Mouse (Mus musculus) lung, embryonic 16.5 days (tissue): ENCODE data around the gene Krt28. TPM values are rescaled to one million over a fixed set of nuclear protein-coding genes. Genes with fewer than 3 reads are reported as not detected.

Experiments
- ATAC-seq: fragments of 200-750 bp; cut with Nextera tagmentation; 2 replicates; pipeline ENCODE4 v1.8.0; 2017; ENCODE audit warnings: low read depth, mild to moderate bottlenecking, moderate library complexity
- H3K27ac ChIP-seq: fragments of 300-500 bp; sonication (generic); 2 replicates; pipeline ENCODE4 v1.5.1; 2014; ENCODE audit warnings: mild to moderate bottlenecking, control low read depth, low read length
- H3K27me3 ChIP-seq: fragments of 300-500 bp; sonication (generic); 2 replicates; pipeline ENCODE4 v1.6.1; 2014; ENCODE audit warnings: low read depth, low read length, mixed read lengths; ENCODE audit not compliant: control insufficient read depth, insufficient read depth
- H3K36me3 ChIP-seq: fragments of 300-500 bp; sonication (generic); 2 replicates; pipeline ENCODE4 v1.6.1; 2014; ENCODE audit warnings: low read length; ENCODE audit not compliant: control insufficient read depth, insufficient read depth
- H3K4me1 ChIP-seq: fragments of 300-500 bp; sonication (generic); replicated peaks from 2 replicates; pipeline ENCODE4 v1.6.1; 2014; ENCODE audit warnings: low read length, mixed read lengths; ENCODE audit not compliant: control insufficient read depth, insufficient read depth
- H3K4me2 ChIP-seq: fragments of 300-500 bp; sonication (generic); 2 replicates; pipeline ENCODE4 v1.6.1; 2014; ENCODE audit warnings: low read depth, low read length, control low read depth
- H3K4me3 ChIP-seq: fragments of 300-500 bp; sonication (generic); 2 replicates; pipeline ENCODE4 v1.5.1; 2014; ENCODE audit warnings: mild to moderate bottlenecking, low read length, control low read depth
- H3K9ac ChIP-seq: fragments of 300-500 bp; sonication (generic); 2 replicates; pipeline ENCODE4 v1.6.1; 2014; ENCODE audit warnings: low read length, control low read depth
- H3K9me3 ChIP-seq: fragments of 300-500 bp; sonication (generic); 2 replicates; pipeline ENCODE4 v1.6.1; 2016; ENCODE audit warnings: low read length; ENCODE audit not compliant: control insufficient read depth
- WGBS: fragments of 180-500 bp; shearing (Covaris S2); extraction: QIAGEN DNeasy Blood & Tissue Kit; methylation state at CpG from one replicate; pipeline ENCODE4 v1.1.7; 2014; 5-methylcytosine and 5-hydroxymethylcytosine counted together
- polyA plus RNA-seq: library from polyadenylated mRNA; unstranded; fragments of >200 nt; fragmentation: Nextera tagmentation; extraction: Ambion mirVana; gene quantifications from 2 replicates; pipeline ENCODE4 v1.2.1, GENCODE M21; 2015

Gene Krt28
- polyA plus RNA-seq, result 0.13 and 0.21 TPM in 2 replicates

DNA sequence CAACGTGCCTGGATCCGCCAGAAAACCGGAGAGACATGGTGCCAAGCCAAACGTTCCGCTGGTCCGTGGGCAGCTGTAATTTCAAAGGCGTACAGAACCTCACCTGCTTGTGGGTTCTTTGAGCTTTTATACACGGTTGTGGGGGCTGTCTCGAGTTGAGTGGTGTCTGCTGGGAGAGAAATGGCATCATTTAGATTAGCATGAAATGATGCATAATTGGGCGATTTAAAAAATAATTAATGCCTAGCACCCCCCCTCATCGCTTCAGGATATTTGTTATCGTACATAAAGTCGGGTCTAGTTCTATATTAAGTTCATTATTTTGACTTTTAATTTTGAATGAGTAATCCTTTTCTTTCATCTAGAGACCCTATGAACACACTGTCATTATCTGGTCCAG, at the start of gene Krt28:
Krt28 (minus strand) TSS at position 101 of the 400 bp plus-strand sequence.
- no peak within 1 kb of the TSS for H3K4me2 ChIP-seq
- no peak within 1 kb of the TSS for H3K4me3 ChIP-seq
- no peaks in the 10 kb centered on the region for H3K36me3 ChIP-seq
- H3K9me3 ChIP-seq, result no peaks in the 10 kb centered on the region
- H3K27me3 ChIP-seq, result peaks cover 3% of the 10 kb centered on the region; the same call in 1 of the 2 replicates
- WGBS, result 79% methylated on average over 13 of the region's 13 CpGs
- no peak within 1 kb of the TSS for H3K9ac ChIP-seq
- no peak for ATAC-seq
- H3K27ac ChIP-seq, result no peak within 1 kb of the TSS
- no peaks in the 10 kb centered on the region for H3K4me1 ChIP-seq

DNA sequence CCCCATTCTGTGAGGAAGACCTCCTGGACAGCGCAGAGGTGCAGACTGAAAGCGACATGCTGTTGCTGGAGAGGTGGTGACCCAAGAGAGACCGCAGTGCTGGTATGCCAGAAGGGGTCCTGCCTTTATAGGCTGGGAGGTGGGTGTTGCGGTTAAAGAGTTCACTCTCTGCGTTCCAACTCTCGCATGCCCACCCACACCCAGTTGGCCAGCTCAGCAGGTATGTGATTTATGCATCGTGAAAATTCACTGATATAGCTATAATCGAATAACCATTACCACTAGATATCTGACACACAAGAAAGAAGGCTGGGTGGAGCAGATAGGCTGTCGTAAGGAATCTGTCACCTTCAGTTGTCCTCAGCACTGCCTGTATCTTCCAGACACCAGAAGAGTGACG, 47.5 kb upstream of the Krt28 start, which contains the start of gene Krt12:
Krt12 (minus strand) TSS at position 101 of the 400 bp plus-strand sequence.
- Histone ChIP-seq H3K27me3 (no peaks in the 10 kb centered on the region), H3K9ac (no peak within 1 kb of the TSS), H3K4me1 (no peaks in the 10 kb centered on the region), H3K4me2 (no peak within 1 kb of the TSS), H3K36me3 (no peaks in the 10 kb centered on the region), H3K4me3 (no peak within 1 kb of the TSS), H3K27ac (no peak within 1 kb of the TSS), H3K9me3 (no peaks in the 10 kb centered on the region)
- 72% methylated on average over 10 of the region's 10 CpGs for WGBS
- ATAC-seq, result no peak

DNA sequence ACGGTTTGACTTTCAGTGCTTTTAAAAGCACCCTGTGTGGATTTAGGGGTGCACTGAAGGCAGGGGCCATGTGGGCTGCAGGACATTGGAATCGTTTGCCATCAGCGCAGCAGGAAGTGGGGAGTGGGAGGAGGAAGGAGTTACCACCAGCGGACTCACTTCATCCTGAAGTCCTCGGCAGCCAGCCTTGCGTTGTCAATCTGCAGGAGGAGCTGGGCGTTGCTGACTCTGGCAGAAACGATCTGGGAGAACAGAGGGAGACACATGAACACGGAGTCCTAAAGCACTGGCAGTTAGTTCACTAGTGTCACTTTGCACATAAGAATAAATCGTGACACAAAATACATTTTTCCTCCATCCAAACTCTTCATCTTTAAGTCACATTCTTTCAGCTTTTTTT, 45.9 kb upstream of the Krt28 start:
- Histone ChIP-seq H3K4me1 (no peaks in the 10 kb centered on the region), H3K36me3 (no peaks in the 10 kb centered on the region), H3K4me2 (no peak overlapping the region), H3K27ac (no peak overlapping the region), H3K27me3 (no peaks in the 10 kb centered on the region), H3K9ac (no peak overlapping the region), H3K4me3 (no peak overlapping the region), H3K9me3 (no peaks in the 10 kb centered on the region)
- 27% methylated on average over 10 of the region's 10 CpGs for WGBS
- ATAC-seq, result no peak

DNA sequence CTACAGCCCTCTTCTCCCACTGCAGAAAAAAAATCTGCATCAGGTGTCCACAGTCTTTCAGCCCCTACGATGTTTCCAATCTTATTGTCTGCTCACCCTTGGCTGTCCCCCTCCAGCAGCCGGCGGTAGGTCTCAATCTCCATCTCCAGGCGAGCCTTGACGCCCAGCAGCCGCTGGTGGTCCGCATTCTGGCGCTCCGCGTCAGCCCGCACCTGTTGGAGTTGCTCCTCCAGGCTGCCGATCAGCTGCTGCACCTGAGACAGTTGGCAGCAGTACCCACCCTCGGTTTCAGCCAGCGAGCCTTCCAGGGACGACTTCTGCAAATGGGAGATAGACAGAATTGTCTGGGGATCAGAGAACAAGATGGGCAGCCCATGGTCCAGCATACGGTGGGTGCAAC, 43.1 kb upstream of the Krt28 start:
- no peak for ATAC-seq
- H3K4me3 ChIP-seq, result no peak overlapping the region
- no peak overlapping the region for H3K9ac ChIP-seq
- no peaks in the 10 kb centered on the region for H3K27me3 ChIP-seq
- no peak overlapping the region for H3K27ac ChIP-seq
- no peak overlapping the region for H3K4me2 ChIP-seq
- 61% methylated on average over 16 of the region's 16 CpGs for WGBS
- H3K9me3 ChIP-seq, result no peaks in the 10 kb centered on the region
- no peaks in the 10 kb centered on the region for H3K36me3 ChIP-seq
- no peaks in the 10 kb centered on the region for H3K4me1 ChIP-seq

DNA sequence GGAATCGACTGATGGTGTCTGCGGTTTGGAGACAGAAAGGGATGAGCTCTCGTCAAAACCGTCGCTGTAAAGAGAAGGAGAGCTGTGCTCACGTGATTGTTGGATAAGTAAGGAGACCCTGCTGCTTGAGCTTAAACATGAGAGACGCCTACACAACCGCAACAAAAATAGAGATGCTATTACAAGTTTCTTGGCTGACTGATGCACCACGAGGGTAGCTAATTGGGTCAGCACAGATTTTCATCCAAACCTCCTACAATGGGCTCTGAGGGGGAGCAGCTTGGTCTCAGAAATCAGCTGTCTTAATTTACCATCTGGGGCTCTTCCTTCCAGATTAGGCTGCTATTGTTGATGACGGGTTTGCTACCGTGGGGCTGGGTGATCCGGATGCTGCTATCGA, 42.2 kb upstream of the Krt28 start:
- H3K36me3 ChIP-seq, result no peaks in the 10 kb centered on the region
- no peak overlapping the region for H3K4me3 ChIP-seq
- no peaks in the 10 kb centered on the region for H3K27me3 ChIP-seq
- no peak overlapping the region for H3K4me2 ChIP-seq
- ATAC-seq, result no peak
- no peaks in the 10 kb centered on the region for H3K4me1 ChIP-seq
- no peak overlapping the region for H3K27ac ChIP-seq
- H3K9me3 ChIP-seq, result no peaks in the 10 kb centered on the region
- H3K9ac ChIP-seq, result no peak overlapping the region
- WGBS, result 82% methylated on average over 13 of the region's 13 CpGs

DNA sequence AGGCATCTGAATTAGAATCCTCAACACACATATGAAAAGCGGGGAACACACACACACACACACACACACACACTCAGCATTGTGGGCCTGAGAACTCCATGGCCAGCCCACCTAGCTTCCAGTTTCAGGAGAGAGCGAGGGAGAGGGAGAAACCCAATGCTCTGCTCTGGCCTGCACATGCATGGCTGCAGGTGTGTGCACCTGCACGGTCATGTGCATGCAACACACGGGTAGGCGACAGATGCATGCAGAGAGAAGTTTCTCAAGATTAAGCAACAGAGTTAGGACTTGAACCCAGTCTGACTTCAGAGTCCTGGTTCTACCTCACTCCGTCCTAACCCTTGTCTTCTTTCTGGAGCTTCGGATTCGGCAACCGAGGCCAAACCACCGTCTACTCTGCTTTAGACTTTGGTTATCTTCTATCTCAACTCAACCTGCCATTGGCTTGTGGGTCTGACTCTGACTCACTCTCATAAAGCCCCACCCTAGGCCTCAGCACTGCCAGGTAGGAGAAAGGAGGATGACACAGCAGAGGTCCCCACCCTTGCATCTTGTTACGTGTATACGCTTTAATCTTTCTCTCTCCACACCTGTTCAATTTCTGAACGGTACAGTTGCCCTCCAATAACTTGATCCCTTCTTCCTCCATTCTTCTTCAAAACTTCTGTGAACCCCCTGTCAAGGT, 39.9 kb upstream of the Krt28 start:
- H3K27me3 ChIP-seq, result no peaks in the 10 kb centered on the region

DNA sequence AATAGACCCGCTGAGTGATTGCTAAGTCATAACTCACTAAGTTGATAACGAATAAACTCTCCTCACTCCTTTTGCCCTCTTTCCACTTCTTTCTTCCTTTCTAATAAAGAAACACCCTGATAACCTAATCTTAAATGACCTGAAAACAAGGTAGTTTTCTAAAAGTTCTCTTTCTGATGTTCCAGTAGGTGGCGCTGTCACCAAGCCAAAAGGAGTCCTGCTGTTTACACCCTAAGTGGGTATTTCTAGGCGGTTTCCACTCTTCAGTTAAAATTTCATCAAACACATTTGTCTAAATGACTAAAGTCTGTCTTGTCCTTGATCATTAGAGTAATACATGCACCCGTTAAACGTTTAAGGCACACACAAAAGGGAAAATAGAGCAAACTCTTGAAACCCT, 38.5 kb upstream of the Krt28 start:
- H3K4me2 ChIP-seq, result no peak overlapping the region
- H3K9ac ChIP-seq, result no peak overlapping the region
- 16% methylated on average over 6 of the region's 6 CpGs for WGBS

More for the DNA sequence above, 39.9 kb upstream of the Krt28 start:
- Histone ChIP-seq H3K9me3 (no peaks in the 10 kb centered on the region), H3K36me3 (no peaks in the 10 kb centered on the region), H3K27ac (no peak overlapping the region), H3K9ac (no peak overlapping the region), H3K4me3 (no peak overlapping the region), H3K4me2 (no peak overlapping the region), H3K4me1 (no peaks in the 10 kb centered on the region)
- 91% methylated on average over 13 of the region's 13 CpGs for WGBS
- ATAC-seq, result no peak

DNA sequence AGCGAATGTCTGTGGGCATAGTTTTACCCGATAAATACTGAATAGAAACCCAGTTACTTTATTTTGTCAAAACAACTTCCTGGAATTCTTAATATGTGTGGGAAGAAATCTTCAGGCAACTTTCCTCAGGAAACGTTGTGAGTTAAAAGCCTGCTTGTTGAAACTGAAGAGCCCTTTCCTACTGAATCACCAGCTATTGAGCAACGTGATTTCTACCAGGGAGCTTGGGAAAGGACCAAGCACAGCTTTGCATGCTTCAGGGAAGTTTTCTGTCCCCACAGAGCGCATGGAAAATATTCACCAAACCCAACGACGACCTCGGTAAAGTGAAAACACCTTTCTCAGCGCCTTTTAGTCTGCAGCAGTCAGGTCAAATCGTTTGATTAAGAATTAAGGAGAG, 31.5 kb upstream of the Krt28 start:
- 64% methylated on average over 10 of the region's 10 CpGs for WGBS
- no peak overlapping the region for H3K4me3 ChIP-seq

More for the DNA sequence above, 38.5 kb upstream of the Krt28 start:
- no peak for ATAC-seq
- H3K27ac ChIP-seq, result no peak overlapping the region
- H3K27me3 ChIP-seq, result no peaks in the 10 kb centered on the region
- H3K9me3 ChIP-seq, result no peaks in the 10 kb centered on the region
- no peaks in the 10 kb centered on the region for H3K36me3 ChIP-seq
- no peak overlapping the region for H3K4me3 ChIP-seq
- H3K4me1 ChIP-seq, result no peaks in the 10 kb centered on the region

DNA sequence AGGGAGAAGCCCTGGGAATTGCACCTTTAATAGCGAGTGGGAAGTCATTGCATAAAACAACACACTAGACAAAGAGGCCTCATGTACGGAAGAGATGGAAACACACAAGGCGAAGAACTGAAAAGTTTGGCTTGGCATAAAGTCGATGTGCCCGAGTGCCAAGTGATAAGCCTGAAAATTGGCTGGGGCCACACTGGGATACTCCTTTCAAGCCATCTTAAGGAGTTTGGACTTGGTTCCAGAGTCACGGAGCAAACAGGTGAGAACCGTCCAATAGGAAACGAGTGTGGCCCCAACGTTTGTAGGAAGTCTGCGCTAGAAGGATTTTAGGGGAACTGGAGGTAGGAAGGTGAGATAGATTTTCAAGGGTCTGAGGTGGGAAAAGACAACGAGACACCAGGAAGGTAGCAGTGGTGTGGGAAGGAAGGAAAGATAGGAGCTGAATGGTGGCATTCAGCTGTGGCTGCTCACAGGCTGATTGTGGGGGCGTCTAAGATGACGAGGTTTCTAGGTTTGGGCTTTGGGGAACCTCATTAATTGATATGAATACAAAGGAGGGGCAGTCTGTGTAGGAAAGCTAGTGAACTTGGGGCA, 25.4 kb upstream of the Krt28 start:
- no peaks in the 10 kb centered on the region for H3K36me3 ChIP-seq
- no peak overlapping the region for H3K9ac ChIP-seq
- peaks cover 2% of the 10 kb centered on the region; the same call in 1 of the 2 replicates for H3K27me3 ChIP-seq
- H3K4me1 ChIP-seq, result no peaks in the 10 kb centered on the region
- WGBS, result 77% methylated on average over 13 of the region's 13 CpGs
- H3K9me3 ChIP-seq, result no peaks in the 10 kb centered on the region
- no peak overlapping the region for H3K4me3 ChIP-seq
- no peak overlapping the region for H3K4me2 ChIP-seq
- no peak overlapping the region for H3K27ac ChIP-seq
- ATAC-seq, result no peak

More for the DNA sequence above, 31.5 kb upstream of the Krt28 start:
- H3K9me3 ChIP-seq, result no peaks in the 10 kb centered on the region
- no peaks in the 10 kb centered on the region for H3K4me1 ChIP-seq
- H3K27ac ChIP-seq, result no peak overlapping the region
- no peak overlapping the region for H3K4me2 ChIP-seq
- no peaks in the 10 kb centered on the region; the same call in 1 of the 2 replicates for H3K27me3 ChIP-seq
- no peaks in the 10 kb centered on the region for H3K36me3 ChIP-seq
- no peak for ATAC-seq
- no peak overlapping the region for H3K9ac ChIP-seq
